Mouse (Mus musculus): ENCODE measurements around the gene Mettl1. TPM values are rescaled to one million over a fixed set of nuclear protein-coding genes. Genes with fewer than 3 reads are reported as not detected.

Mettl1 gene
- polyA plus RNA-seq, 1 experiment from 2014 or later, result 65.5 TPM

GRCm38 (mm10) chr10:127018422-127018821 lies 22.8 kb upstream of the Mettl1 start:
- Histone ChIP-seq H3K4me2 (replicated peaks) (no peak overlapping the region), H3K4me1 (peaks cover 21% of the 10 kb centered on the region), H3K4me3 (no peak overlapping the region), H3K9ac (no peak overlapping the region), H3K36me3 (peaks cover 17% of the 10 kb centered on the region), H3K27me3 (no peaks in the 10 kb centered on the region), H3K9me3 (no peaks in the 10 kb centered on the region), H3K27ac (no peak overlapping the region)
- WGBS, result 63% methylated on average over 16 of the region's 16 CpGs
- ATAC-seq (ENCODE audit: low FRiP score, low read depth), result no peak

DNA sequence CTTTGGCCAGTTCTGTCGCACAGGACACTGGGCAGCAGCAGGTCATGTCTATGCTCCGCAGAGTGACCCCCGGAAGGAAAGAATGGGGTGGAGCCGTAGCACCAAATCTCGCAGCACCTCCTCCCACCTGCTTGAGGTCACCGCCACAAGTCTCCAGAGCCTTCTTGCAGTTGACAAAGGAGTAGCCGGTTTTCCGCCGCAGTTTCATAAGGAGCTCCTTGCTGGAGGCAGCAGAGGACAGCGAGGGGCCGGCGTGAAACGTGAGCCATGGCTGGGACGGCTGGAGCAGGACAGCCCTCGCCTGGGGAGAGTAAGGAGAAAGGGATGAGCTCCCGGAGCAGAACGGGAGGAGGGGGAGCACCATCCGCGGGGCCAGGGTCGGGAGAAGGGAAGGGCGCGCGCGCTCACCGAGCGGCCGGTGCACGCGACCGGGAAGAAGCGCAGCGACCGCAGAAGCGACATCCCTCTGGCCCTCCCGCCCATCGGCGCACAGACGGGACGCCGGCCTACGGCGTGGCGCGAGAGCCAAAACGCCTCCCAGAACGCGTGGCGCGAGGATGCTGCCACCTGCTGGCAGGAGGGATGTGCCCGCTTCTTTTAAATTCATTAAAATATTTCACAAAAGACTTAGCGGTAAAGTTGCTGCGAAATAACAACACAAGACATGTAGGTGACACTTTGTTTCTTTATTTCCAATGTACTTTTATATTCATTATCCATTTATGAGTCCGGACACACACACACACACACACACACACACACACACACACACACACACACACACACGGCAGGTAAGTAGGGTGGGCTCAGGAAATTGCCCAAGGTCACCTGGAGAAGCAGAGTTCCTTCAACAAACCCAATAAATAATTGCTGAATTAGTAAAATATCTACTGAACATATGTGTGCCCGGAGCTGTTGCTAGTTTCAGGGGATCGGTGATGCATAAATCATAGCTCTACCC lies 10.6 kb upstream of the Mettl1 start, which contains the start of gene Tsfm:
TSS of gene Tsfm (minus strand) at position 505 of the 961 bp plus-strand sequence.
- Histone ChIP-seq H3K9ac (peak within 1 kb of the TSS; percentile 94), H3K4me3 (peak within 1 kb of the TSS; percentile 92), H3K4me2 (replicated peaks) (peak within 1 kb of the TSS; percentile 87), H3K36me3 (peaks cover 39% of the 10 kb centered on the region), H3K9me3 (no peaks in the 10 kb centered on the region), H3K4me1 (peaks cover 8% of the 10 kb centered on the region), H3K27ac (peak within 1 kb of the TSS; percentile 75), H3K27me3 (no peaks in the 10 kb centered on the region)
- 5% methylated on average over 55 of the region's 56 CpGs for WGBS
- ATAC-seq (ENCODE audit: low FRiP score, low read depth), result peak; percentile 80

- peaks cover 8% of the 10 kb centered on the region for H3K4me1 ChIP-seq
- H3K27ac ChIP-seq, result no peak overlapping the region
- no peaks in the 10 kb centered on the region for H3K9me3 ChIP-seq
- no peak overlapping the region for H3K4me3 ChIP-seq
- H3K36me3 ChIP-seq, result peaks cover 12% of the 10 kb centered on the region
- H3K9ac ChIP-seq, result no peak overlapping the region
- H3K27me3 ChIP-seq, result no peaks in the 10 kb centered on the region
- 77% methylated on average over 8 of the region's 8 CpGs for WGBS
- no peak overlapping the region for H3K4me2 ChIP-seq (replicated peaks)
- no peak for ATAC-seq (ENCODE audit: low FRiP score, low read depth)
Observed at GRCm38 (mm10) chr10:127033301-127033741, 7.9 kb upstream of the Mettl1 start.

DNA sequence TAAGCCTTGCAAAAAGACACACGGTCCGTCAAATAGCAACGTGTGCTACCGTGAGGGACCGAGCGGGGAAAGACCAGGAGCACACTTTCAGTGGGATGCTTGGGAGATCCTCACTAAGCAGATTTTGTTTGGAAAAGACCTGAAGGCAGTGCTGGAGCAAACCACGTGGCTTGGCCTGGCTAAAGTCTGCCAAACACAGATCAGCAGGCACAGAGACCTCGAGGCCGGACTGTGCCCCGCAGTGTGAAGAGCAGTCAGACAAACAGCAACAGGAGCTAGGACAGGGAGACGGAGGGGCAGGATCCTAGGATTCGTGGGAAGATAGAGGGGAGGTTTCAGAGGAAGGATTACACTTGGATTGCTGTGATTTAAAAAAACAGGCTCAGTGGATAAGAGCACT lies 4.9 kb upstream of the Mettl1 start:
- Histone ChIP-seq H3K9me3 (no peaks in the 10 kb centered on the region), H3K4me1 (peaks cover 7% of the 10 kb centered on the region), H3K4me3 (no peak overlapping the region), H3K27ac (no peak overlapping the region), H3K27me3 (peaks cover 11% of the 10 kb centered on the region), H3K9ac (no peak overlapping the region), H3K36me3 (no peaks in the 10 kb centered on the region), H3K4me2 (replicated peaks) (no peak overlapping the region)
- no peak for ATAC-seq (ENCODE audit: low FRiP score, low read depth)
- 82% methylated on average over 12 of the region's 12 CpGs for WGBS

GRCm38 (mm10) chr10:127037641-127038040 lies 3.6 kb upstream of the Mettl1 start:
- Histone ChIP-seq H3K27me3 (peaks cover 11% of the 10 kb centered on the region), H3K9ac (no peak overlapping the region), H3K27ac (no peak overlapping the region), H3K9me3 (no peaks in the 10 kb centered on the region), H3K4me2 (replicated peaks) (no peak overlapping the region), H3K4me1 (peaks cover 12% of the 10 kb centered on the region), H3K36me3 (no peaks in the 10 kb centered on the region), H3K4me3 (no peak overlapping the region)
- no peak for ATAC-seq (ENCODE audit: low FRiP score, low read depth)
- WGBS, result 77% methylated on average over 12 of the region's 12 CpGs

- no peaks in the 10 kb centered on the region for H3K9me3 ChIP-seq
- peak overlapping the region; percentile 69 for H3K27ac ChIP-seq
- H3K27me3 ChIP-seq, result peaks cover 11% of the 10 kb centered on the region
- H3K4me1 ChIP-seq, result peaks cover 19% of the 10 kb centered on the region
- H3K4me2 ChIP-seq (replicated peaks), result peak overlapping the region; percentile 97
- 1% methylated on average over 20 of the region's 20 CpGs for WGBS
- H3K4me3 ChIP-seq, result peak overlapping the region; percentile 79
- H3K9ac ChIP-seq, result peak overlapping the region; percentile 79
- H3K36me3 ChIP-seq, result peaks cover 21% of the 10 kb centered on the region
- peak; percentile 26 for ATAC-seq (ENCODE audit: low FRiP score, low read depth)
Observed at GRCm38 (mm10) chr10:127040569-127041214, 522 bp upstream of the Mettl1 start.

- peak overlapping the region; percentile 79 for H3K9ac ChIP-seq
- peak overlapping the region; percentile 97 for H3K4me2 ChIP-seq (replicated peaks)
- peaks cover 17% of the 10 kb centered on the region for H3K27me3 ChIP-seq
- under 1% methylated on average over 44 of the region's 44 CpGs for WGBS
- H3K9me3 ChIP-seq, result no peaks in the 10 kb centered on the region
- H3K36me3 ChIP-seq, result peaks cover 30% of the 10 kb centered on the region
- H3K4me1 ChIP-seq, result peaks cover 19% of the 10 kb centered on the region
- ATAC-seq (ENCODE audit: low FRiP score, low read depth), result peak; percentile 90
- H3K4me3 ChIP-seq, result peak overlapping the region; percentile 79
- H3K27ac ChIP-seq, result peak overlapping the region; percentile 69
Observed at GRCm38 (mm10) chr10:127041774-127042338, 642 bp downstream of the Mettl1 start.

DNA sequence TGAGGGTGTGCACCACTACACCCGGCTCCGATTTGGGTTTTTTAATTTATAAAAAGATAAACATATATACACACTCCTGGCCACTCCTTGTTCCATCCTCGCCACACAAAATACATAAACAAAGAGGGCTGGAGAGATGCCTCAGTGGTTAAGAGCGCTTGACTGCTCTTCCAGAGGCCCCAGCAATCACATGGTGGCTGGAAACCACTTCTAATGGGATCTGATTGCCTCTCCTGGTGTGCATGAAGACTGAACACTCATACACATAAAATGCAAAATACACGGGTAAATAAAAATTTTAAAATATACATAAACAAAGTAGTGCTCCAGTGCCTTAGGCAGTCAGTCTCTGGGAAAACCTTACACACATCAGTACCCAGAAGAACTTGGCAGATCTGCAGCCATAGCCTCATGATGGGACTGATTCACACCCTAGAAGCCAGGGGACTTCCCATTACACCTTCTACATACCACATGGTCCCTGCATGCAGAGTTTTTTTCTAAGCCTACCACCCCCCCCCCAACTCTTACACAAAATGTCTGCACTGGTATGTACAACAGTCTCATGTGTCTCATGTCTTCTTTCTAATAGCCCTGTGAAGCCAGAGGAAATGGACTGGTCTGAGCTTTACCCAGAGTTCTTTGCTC lies 1.4 kb downstream of the Mettl1 start:
- peaks cover 19% of the 10 kb centered on the region for H3K4me1 ChIP-seq
- peak overlapping the region; percentile 97 for H3K4me2 ChIP-seq (replicated peaks)
- 16% methylated on average over 5 of the region's 5 CpGs for WGBS
- H3K36me3 ChIP-seq, result peaks cover 34% of the 10 kb centered on the region
- ATAC-seq (ENCODE audit: low FRiP score, low read depth), result no peak
- H3K9me3 ChIP-seq, result no peaks in the 10 kb centered on the region
- H3K27ac ChIP-seq, result peak overlapping the region; percentile 69; the same call in 1 of the 2 replicates
- peak overlapping the region; percentile 79 for H3K9ac ChIP-seq
- H3K27me3 ChIP-seq, result peaks cover 24% of the 10 kb centered on the region
- H3K4me3 ChIP-seq, result peak overlapping the region; percentile 79

GRCm38 (mm10) chr10:127043187-127043586 lies 2.0 kb downstream of the Mettl1 start:
- Histone ChIP-seq H3K4me1 (peaks cover 19% of the 10 kb centered on the region), H3K27me3 (peaks cover 30% of the 10 kb centered on the region), H3K9ac (peak overlapping the region; percentile 13; the same call in 1 of the 2 replicates), H3K9me3 (no peaks in the 10 kb centered on the region), H3K4me2 (replicated peaks) (peak overlapping the region; percentile 97), H3K27ac (no peak overlapping the region), H3K36me3 (peaks cover 34% of the 10 kb centered on the region), H3K4me3 (no peak overlapping the region)
- 88% methylated on average over 6 of the region's 6 CpGs for WGBS
- no peak for ATAC-seq (ENCODE audit: low FRiP score, low read depth)

- WGBS, result 29% methylated on average over 5 of the region's 5 CpGs
- Histone ChIP-seq H3K4me3 (peak within 1 kb of the TSS; percentile 20), H3K36me3 (peaks cover 34% of the 10 kb centered on the region), H3K4me1 (peaks cover 32% of the 10 kb centered on the region), H3K9ac (peak within 1 kb of the TSS; percentile 19; the same call in 1 of the 2 replicates), H3K27me3 (peaks cover 65% of the 10 kb centered on the region), H3K4me2 (replicated peaks) (peak within 1 kb of the TSS; percentile 47), H3K27ac (no peak within 1 kb of the TSS), H3K9me3 (no peaks in the 10 kb centered on the region)
- ATAC-seq (ENCODE audit: low FRiP score, low read depth), result no peak
Observed at GRCm38 (mm10) chr10:127047954-127048353, 6.7 kb downstream of the Mettl1 start, which contains the start of gene Cyp27b1. TSS of gene Cyp27b1 (plus strand) at chr10:127048250.

DNA sequence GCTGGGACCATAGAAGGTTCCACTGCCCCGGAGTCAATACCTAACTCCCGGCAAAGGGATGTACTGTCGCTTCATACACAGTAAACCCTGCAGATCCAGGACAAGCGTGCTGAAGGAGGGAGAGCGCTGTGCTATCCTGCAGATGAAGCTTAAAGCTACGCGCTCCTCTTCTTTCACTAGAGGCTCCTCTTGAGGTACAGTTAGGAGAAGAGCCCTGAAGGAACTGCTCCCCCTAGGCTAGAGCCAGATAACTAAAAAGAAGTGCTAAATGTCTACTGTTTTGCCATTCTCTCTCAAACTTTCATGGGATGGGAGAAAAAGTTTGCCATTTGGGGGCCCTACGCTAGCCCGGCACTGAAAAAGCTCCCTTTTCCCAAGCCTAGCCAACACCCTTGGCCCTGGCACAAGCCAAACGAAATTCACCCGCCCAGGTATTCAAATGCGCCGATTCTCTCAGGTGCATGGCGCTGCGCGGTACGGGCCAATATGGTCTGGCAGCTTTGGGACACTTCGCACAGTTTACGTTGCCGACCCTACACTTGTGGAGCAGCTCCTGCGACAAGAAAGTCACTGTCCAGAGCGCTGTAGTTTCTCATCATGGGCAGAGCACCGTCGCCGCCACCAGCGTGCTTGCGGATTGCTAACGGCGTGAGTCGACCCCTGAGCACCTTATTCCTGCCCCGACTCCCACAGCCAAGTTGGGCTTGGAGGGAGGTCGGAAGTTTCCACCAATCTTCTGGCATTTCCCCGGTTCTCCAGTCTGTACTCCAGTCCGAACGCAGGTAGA lies 7.6 kb downstream of the Mettl1 start:
- no peak for ATAC-seq (ENCODE audit: low FRiP score, low read depth)
- WGBS, result 4% methylated on average over 35 of the region's 35 CpGs
- H3K4me3 ChIP-seq, result peak overlapping the region; percentile 20
- H3K9ac ChIP-seq, result peak overlapping the region; percentile 19; the same call in 1 of the 2 replicates
- peak overlapping the region; percentile 47 for H3K4me2 ChIP-seq (replicated peaks)
- H3K27me3 ChIP-seq, result peaks cover 68% of the 10 kb centered on the region
- H3K27ac ChIP-seq, result no peak overlapping the region
- peaks cover 31% of the 10 kb centered on the region for H3K36me3 ChIP-seq
- H3K4me1 ChIP-seq, result peaks cover 28% of the 10 kb centered on the region
- H3K9me3 ChIP-seq, result no peaks in the 10 kb centered on the region
